Mouse (Mus musculus): ENCODE results near the gene Uqcrfs1. TPM values are rescaled to one million over a fixed set of nuclear protein-coding genes. Genes with fewer than 3 reads are reported as not detected.

Uqcrfs1 gene
- 100 to 1,000 TPM; 116 to 132 TPM for polyA plus RNA-seq (2017; shearing (Covaris generic))

DNA sequence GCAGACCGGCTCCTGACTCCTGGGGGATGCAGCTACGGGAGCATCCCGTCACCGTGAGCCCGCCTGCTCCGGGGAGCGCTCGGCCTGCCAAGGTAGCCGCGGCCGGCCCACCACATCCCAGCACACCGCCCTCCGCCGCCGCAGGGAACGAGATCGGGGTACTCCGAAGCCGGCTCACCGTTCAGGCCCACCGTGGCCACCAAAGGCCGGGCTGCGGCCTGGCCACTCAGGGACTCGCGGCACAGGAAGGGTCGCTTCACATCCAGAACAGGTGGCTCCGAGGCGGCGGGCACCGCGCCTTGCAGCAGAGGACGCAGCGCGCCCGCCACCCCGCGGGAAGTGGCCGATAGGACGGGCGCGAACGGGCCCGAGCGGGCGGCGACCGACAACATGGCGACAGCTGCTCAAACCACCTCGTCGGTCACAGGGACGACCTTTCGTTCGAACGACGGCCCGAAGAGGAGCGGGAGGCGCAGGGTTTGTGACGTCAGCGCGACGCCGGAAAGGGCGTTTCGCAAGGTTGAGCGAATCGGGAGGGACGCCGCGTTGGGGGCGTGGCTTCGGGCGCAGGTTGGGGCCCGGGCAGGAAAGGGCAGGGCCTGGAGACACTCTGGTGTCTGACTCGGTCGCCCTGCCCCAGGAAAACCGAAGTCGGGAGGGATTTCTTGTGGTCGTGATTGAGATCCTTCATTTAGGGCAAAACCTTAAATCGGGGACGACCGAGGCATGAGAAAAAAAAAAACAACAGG, at the start of gene Uqcrfs1:
Gene Uqcrfs1, minus strand, starts transcription at position 507 of the 749 bp plus-strand sequence.

Other genes starting within 250 kb of the Uqcrfs1 start
- under 1 TPM in 1 of 2 experiments, not detected in 1; 0.07 TPM for gene Agtr1a, start 208.9 kb downstream of the Uqcrfs1 start, polyA plus RNA-seq (2017; shearing (Covaris generic))
- gene Dusp22, start 114.6 kb upstream of the Uqcrfs1 start, polyA plus RNA-seq (2017; shearing (Covaris generic)) = 1 to 10 TPM; 9.2 to 9.9 TPM
- 10 to 100 TPM in 1 of 2 experiments, 1 to 10 TPM in 1; 6.2 to 26.0 TPM for gene Irf4, start 203.9 kb upstream of the Uqcrfs1 start, polyA plus RNA-seq (2017; shearing (Covaris generic))